Mouse (Mus musculus) frontal cortex, adult (tissue): ENCODE data around the gene Ptpn9.

Experiments
- ATAC-seq: cut with Nextera tagmentation; 2 replicates; pipeline ENCODE4 v1.9.2; 2017; ENCODE audit warnings: mild to moderate bottlenecking, moderate library complexity, mixed read lengths; ENCODE audit not compliant: low TSS enrichment

Gene Ptpn9

DNA sequence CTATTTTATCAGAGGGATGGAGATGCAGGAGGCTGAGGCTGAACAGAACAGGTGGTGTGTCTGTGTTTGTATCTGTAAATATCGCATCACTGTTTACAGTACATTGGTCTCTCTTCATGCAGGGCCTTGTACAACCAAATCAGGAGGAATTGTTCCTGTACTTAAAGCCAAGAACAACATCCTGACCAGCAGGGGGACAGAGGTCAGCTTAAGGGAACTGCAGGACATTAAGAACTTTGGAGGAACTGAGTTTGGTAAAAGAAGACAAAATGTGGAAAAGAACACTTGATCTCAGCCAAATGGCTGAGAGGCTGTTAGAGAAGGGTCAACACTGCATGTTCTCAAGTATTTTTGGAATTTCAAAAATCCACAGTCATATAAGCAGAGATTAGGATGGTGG lies 20.0 kb downstream of the Ptpn9 start:
- ATAC-seq, result no peak

DNA sequence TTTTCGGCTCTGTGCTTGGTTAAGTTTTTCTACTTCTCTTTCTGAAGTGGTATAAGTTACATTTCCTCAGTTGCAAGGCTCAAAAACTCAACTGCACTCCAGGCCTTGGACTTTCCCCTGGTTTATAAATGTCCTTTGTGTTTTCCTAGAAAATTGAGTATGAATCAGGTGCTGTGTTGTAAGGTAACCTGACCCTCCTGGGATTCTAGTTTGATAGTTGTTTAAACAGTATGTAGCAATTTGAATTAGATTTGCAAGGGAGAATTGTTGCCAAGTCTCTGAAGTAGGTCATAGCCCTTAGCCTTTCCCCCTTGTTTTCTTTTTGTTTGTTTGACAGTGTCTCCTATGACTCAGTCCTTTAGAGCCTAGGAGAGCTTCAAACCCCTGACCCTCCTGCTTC lies 22.9 kb downstream of the Ptpn9 start:
- ATAC-seq, result no peak

DNA sequence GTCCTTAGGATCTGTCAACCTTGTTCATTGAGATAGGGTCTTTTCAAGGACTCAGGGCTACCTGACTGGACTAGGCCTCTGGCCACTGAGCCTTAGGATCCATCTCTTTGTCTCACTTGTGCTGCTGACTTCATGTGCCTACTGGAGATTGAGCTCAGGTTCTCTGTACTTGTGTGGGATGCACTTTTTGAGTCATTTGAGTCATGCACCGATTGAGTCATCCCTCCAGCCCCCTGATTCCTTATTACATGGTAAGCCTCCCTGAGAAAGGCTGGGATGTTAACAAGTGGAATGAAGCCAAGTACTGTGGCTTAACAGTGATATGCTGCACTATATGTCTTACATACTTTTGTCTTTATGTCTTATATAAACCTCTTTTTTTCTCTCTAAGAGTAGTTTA lies 37.0 kb downstream of the Ptpn9 start:
- peak; percentile 100 for ATAC-seq

DNA sequence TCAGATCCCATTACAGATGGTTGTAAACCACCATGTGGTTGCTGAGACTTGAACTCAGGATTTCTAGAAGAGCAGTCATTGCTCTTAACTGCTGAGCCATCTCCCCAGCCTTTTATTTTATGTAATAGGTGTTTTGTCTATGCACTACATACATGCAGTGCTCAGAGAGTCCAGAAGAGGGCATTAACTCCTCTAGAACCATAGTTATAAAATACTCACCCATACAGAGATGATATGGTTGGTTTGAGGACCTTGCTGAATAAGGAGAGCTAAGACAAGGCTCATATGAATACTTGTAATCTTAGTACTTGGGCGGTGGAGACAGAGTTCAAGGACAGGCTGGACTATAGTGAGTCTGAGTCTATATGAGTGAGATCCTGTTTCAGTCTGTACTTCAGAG lies 61.5 kb downstream of the Ptpn9 start:
- peak; percentile 87 for ATAC-seq

DNA sequence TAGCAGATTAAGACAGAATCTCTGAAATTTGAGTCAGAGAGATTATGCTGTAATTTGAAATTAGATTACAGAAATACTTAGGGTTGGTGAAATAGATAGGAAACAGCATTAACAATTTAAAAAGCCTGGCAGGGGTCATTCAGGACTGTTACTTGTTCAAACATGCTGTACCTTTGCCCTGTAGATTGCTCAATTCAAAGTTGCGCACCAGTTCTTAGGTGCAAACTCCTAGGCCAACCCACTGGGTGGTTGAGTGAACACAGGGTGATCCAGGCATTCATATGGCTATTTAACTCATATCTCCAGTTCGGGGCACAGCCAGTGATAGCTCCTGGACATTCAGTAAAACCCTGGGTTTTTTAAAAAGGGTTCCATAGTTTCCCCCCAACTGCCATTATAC lies 69.4 kb downstream of the Ptpn9 start:
- ATAC-seq, result no peak

DNA sequence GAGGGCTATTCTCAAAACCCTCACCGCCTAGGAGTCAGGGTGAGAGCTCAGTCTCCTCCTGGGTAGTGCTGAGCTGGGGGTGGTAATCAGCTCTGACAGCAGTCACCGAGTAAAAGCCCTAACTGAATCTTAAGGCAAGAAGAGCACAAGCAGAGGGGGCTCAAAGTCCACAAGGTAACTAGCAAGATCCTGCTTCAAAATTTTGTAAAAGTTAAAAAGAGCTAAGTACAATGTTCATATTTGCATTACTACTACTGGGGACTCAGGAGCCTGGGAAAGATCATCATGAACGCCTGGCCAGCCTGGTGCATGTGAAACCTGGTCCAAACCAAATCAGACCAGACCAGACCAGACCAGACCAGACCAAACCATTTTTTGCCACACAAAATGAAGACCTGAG lies 73.5 kb downstream of the Ptpn9 start:
- ATAC-seq, result no peak

DNA sequence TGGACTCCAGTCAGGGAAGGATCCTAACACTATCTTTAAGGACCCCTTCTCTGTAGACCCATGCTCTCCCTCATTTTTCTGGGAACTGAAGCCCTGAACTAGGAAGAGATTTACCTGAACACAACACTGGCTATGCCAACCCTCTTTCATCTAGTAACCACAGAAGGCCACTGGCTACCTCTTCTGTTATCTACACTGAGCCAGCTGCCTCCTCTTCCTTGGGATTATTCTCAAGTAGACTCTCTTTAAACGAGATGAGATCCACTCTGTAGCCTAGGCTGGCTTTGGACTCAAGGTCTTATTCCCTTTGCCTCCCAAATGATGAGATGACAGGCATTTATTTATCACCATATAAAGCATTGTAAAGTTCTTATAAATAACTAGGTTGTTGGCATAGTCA lies 75.5 kb downstream of the Ptpn9 start:
- ATAC-seq, result no peak

DNA sequence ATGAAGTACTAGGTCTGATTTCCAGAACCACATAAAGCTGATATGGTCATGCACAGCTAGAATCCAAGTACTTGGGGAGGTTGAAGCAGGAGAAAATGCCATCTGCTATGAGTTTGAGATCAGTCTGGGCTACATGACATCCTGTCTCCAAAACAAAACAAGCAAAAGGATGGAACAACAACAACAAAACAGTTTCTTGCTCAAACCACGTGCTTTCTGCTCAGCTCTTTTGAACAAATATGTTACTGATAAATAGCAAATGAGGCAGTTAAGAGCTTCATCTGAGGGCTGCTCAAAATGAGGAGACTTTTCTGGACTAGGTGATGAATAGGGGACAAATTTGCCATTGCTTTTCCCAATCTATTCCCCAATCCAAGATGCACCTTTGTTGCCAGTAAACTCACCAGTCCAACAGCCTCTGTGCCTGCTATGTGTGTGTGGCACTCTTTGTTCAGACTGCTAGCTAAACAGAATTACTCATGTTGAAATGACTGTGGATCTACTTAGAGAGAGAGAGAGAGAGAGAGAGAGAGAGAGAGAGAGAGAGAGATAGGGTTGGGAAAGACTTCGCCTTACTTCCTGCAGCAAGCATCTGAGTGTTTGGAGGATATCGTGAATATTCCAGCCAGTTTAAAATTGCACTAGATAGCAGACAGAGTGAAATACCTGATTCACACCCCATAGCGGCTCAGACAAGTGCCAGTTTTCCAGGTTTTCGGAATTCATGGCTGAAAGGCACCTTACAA lies 76.2 kb downstream of the Ptpn9 start:
- ATAC-seq, result no peak

DNA sequence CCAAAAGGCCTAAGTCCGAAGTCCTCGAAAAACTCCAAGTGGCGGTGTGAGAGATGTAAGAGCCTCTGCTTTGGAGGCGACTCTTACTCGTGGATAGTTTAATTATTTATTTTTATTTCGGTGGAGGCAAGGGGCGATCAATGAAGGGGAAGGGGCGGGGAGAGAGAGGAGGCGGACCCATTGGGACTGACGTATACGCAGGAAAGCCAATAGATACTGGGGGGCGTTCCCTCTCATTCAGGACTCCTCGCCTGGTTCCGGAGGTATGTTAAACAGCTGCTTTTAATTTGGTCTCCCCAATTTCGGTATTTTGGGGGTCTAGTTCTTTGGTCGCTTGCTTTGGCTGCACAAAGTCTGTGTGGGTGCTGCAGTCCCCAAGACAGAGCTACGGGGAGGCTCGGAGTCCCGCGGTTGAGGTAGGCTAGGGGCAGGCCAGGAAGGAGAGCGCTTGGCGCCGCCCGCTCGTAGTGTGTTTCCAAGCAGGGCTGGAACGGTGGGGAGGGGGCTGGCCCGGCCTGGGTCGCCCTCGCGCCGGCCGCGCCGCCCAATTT lies 77.2 kb downstream of the Ptpn9 start, which contains the start of gene Sin3a:
Sin3a (plus strand) TSS at position 240 of the 551 bp plus-strand sequence.
- ATAC-seq, result no peak

DNA sequence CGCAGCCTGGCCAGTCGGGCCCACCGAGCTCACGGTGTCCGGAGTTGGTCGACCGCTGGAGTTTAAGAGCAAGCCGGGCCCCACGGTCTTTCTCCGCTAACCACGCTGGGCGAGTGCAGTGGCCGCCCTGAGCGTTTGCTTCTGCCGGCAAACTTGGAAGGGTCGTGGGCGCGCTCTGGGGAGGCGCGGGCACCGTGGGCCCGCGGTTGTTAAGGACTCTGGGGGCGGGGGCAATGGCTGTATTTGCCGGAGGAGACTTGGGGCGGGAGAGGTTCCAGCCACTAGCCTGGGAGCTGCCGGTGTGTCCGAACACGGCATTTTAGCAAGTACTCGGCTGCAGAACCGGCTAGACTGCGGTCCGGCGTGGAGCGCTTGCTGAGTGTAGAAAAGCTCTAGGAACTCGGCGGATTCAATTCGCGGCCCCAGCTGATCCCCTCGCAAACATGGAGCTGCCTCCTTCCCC lies 77.8 kb downstream of the Ptpn9 start:
- no peak for ATAC-seq

DNA sequence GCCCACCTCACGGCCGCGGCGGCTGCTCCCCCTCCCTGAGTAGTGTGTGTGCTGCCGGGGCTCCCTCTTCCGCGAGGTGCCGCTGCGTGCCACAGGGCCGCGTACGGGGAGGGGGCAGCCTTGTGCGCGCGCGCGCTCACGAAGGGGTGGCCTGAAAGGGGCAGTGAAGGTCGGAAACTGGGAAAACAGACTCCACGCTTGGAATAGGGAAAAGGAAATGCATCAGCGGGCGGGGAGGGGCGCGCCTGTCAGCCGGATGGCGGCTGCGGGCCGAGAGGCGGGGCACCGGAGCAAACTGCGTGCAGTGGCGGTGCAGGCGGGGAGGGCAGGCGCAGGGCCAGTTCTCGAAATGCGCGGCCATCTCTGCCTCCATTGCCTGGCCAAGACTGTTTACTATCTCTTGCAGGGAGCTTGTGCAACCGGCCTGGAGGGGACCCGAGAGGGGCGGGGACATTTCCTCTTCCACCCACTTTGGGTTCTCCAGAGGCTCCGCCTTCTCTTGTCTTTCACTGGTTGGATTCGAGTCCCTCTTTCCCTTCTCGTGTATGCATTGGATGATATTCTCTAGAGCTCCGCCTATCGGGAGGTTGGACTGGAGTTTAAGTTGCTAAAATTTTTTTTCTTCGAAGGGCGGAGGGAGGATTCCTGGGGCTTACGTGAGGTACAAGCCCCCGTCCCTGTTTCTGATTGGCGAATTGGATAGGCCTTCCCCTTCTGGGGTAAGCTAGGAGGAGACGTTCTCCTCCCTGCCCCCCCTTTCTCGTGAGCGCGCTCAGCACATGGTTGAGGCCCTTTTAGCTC lies 78.5 kb downstream of the Ptpn9 start:
- ATAC-seq, result peak; percentile 53

DNA sequence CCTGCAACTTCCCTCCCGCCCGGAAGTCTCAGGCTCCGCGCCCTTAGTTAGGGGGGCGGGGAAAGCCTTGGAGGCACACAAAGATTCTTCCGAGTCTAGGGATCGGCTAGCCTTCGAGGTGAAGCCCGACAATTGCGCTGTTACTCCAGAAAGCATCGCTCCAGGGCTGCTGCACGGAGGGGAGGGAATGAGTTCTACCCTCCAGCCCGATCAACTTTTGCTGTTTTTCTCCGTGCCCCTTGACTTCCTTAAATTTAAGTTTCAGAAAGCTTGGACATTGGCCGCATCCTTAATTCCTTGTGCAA lies 79.0 kb downstream of the Ptpn9 start:
- ATAC-seq, result no peak

DNA sequence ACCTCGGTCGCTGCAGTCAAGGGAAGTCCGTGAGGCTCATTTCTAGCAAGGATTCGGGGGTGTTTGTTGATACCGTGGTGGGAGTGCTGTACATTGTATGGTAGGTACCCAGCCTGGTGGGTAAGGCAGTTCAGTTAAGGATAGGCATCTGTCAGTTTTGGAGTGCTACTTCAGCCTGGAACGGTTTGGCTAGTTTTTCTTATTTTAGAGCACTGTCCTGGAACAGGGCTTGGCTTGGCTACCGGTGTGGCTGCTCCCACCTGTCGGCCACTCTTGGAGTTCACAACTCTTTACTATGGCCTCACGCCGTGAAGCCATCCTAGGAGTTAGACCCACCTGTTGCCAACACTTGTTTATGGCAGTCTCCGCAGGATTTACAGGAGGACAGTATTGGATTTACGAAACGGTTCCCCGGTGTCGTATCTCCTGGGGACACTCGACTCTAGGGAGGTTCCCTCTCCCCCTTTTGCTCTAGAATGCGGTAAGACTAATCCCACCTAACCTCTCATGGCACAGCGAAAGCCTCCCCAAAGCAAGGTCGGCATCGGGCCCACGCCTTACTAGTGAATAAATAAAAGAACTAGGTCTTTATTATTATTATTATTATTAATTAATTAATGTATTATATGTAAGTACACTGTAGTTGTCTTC lies 79.6 kb downstream of the Ptpn9 start:
- no peak for ATAC-seq

DNA sequence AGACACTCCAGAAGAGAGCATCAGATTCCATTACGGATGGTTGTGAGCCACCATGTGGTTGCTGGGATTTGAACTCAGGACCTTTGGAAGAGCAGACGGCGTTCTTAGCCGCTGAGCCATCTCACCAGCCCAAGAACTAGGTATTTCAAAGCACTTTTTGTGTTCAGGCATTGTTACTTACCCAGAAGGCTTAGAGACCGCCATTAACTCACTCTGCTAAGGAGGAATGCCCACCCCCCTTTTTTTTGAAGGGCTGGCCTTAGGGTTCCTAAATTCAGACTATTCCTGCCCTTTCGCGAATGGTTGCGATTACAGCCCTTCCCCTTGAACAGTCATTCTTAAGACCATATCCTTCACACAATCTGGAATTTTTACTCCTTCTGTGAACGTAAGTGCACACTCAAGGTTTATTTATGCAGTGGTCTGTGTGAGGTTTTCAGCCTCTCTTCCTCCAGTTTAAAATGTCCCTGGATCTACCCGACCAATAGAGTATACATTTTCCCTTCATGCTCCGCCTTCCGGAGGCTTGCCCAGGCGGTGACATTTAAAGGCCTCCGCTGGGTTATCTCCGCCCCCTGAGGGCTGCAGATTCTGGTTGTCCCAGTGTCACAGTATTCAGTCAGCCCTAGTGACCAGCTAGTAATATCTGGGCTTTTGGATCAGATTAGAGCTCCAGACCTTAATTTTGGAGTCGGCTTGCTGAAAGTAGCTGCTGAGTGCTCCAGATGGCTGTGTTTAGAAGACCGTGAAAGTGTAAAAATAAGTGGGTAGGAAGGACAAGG lies 80.3 kb downstream of the Ptpn9 start:
- 0 out of 2 replicates have a peak, but pooled peaks have one; percentile 5 for ATAC-seq

DNA sequence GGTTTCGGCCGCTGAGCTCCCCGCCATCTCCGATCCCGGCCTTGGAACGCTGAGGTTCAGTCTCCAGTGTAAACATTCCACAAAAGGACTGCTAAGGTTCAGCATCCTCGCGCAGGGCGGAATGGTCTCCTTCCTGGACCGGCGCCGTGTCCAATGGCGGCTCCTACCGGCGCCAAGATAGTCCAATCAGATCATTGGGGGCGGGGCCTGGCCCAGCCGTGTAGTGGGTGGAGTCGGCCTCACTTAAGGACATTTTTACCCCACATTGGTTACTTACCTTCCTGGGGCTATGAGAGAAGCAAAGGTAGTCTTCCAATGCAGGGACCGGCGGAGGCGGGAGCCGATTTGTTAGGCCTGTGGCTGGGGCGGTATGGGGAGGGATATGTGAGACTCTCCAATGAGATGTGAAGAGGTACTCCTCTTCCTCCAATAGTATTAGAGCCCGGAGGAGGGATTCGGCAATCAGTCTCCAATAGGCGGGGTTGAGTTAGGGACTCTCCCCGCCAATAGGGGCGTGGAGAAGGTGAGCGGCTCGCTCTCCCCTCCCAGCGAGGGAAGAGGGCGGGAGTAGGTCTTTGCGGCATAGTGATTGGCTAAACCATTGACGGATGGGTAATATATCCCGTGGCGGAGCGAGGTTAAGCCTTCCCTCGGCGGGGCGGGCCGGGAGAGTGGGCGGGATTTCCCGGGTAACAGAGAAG lies 81.1 kb downstream of the Ptpn9 start:
- peak; percentile 69 for ATAC-seq

DNA sequence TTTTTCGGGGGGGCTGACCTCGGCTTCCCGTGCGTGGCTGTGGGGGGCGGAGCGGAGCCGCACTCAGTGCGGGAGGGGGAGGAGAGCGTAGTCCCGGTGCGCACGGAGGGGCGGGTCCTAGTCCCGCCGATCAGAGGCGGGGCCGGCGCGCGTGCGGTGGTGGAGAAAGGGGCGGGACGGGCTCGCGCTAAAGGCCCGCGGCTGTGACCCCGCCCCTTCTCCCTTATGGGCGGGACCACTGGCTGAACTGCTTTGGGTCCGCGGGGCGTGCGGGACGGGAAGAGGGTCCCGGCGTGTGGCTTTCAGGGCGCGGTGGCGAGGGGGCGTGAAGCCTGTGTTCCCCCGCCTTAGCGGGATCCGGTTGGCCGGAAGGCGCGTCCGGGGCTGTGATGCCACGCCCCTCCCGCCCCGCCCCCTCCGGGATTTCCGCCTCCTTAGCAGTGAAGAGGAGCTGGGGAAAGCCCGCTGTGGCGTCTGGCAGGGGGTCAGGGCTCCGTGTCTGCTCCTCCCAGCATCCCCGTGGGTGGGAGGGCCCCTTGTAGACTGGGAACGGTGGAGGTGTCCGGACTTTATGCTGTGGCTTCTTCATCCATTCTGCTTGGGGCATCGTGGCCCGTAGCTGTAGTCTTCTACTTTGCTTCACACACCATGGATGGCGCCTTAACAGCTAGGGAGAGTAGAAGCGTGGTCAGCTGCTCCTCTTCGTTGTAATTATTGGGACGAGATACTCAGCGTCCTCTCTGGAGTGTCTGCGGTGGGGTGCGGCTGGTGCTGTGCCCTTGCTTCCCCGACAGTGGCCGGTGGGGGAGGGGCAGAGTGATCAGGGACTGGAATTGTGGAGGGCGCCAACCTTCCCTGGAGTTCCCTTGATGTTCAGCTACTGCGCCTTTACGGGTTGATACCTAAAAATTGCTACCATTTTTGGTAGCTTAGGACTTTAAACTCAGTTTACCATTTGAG lies 82.3 kb downstream of the Ptpn9 start:
- peak; percentile 6; the same call in 1 of the 2 replicates for ATAC-seq

DNA sequence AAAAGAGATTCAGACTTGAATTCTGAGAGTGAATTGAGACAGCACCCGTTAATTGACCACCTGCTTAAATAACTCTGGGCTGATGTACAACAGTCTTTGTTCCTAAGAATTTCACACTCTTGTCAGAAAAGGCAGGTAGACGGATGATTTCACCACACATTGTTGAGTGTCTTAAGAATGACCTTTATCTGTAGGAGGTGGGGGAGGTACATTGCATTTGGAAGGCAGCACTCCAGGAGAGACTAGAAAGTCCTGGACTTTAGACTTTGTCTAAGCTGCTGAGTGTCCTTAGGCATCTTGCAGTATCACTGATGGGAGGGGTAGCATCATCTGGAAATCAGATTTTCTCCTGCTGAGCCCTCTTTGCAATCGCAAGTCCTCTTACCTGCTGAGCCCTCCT lies 87.5 kb downstream of the Ptpn9 start:
- ATAC-seq, result no peak
